13 mouse cellular contexts compared by ENCODE assay signal in the genomic region with DNA sequence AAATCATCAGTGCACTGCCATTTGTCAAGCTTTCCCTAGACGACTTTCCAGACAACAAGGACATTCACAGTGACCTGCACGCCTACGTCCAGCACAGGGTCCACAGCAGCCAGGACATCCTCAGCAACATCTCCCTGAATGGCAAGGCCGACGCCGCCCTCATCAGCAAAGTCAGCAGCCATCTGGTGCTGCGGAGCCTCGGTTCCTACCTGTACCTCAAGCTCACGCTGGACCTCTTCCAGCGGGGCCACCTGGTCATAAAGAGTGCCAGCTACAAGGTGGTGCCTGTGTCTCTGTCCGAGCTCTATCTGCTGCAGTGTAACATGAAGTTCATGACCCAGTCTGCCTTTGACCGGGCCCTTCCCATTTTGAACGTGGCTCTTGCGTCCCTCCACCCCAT.
DNase-seq lines count a peak whose midpoint lies in the region; ATAC-seq and TF ChIP-seq lines count a peak whose summit lies in the region.
"Had no signal": no experiment of that assay in that cellular context is flagged by ENCODE, and none has a peak within 500 bp of the region (broad histone marks: within the 10 kb centered on the region; RNA-seq: fewer than 3 reads in every experiment).

No protein-coding gene starts in this region.

- 0 out of 2 replicates have a peak, but pooled peaks have one; percentile 18 for ATAC-seq in heart, embryonic 16.5 days (replicated peaks; ENCODE audit: extremely low read depth, insufficient read depth, low FRiP score)
- ATAC-seq: liver, postnatal 0 days had no signal

- H3K4me1 ChIP-seq in heart, embryonic 16.5 days (ENCODE audit: control insufficient read depth, insufficient read depth, low read length): 0 out of 2 replicates have a peak, but pooled peaks cover 4% of the 10 kb centered on the region
- H3K4me1 ChIP-seq in testis, adult 2 months (ENCODE audit: control insufficient read depth, insufficient read depth, low read length): no peaks in the 10 kb centered on the region

- H3K9ac ChIP-seq in heart, embryonic 16.5 days (ENCODE audit: low read length): no peak overlapping the region
- H3K9ac ChIP-seq: limb, embryonic 13.5 days; liver, postnatal 0 days had no signal

- 70% methylated on average over 14 of the region's 14 CpGs for WGBS in heart, embryonic 16.5 days

- no peak for TF ChIP-seq CTCF in testis, adult 2 months (IDR thresholded peaks at IDR 0.05; ENCODE audit: control insufficient read depth, insufficient read depth, insufficient replicate concordance, low read depth, low read length)

- intact Hi-C loops in heart, postnatal 25 days (cut with DNase I): no loop called here
- intact Hi-C loops in left cerebral cortex, postnatal 25 days (cut with DNase I): no loop called here

- H3K27ac ChIP-seq in heart, embryonic 16.5 days (ENCODE audit: low read length): no peak overlapping the region
- H3K27ac ChIP-seq in testis, adult 2 months (ENCODE audit: control insufficient read depth, insufficient read depth, low read depth, low read length): peak overlapping the region; percentile 23; the same call in 1 of the 2 replicates
- H3K27ac ChIP-seq: layer of hippocampus, adult 2 months; left cerebral cortex, adult 2 months; limb, embryonic 13.5 days had no signal

- H3K36me3 ChIP-seq in heart, embryonic 16.5 days (ENCODE audit: control insufficient read depth, insufficient read depth): peaks cover 30% of the 10 kb centered on the region
- H3K36me3 ChIP-seq in testis, adult 2 months (ENCODE audit: control insufficient read depth, insufficient read depth, low read length): no peaks in the 10 kb centered on the region

- H3K27me3 ChIP-seq in heart, embryonic 16.5 days (ENCODE audit: control insufficient read depth, insufficient read depth, low read length): no peaks in the 10 kb centered on the region
- no peaks in the 10 kb centered on the region for H3K27me3 ChIP-seq in testis, adult 2 months (ENCODE audit: control insufficient read depth, insufficient read depth, low read length)
- H3K27me3 ChIP-seq: limb, embryonic 13.5 days had no signal

- no peak overlapping the region for H3K4me2 ChIP-seq in heart, embryonic 16.5 days (ENCODE audit: low read depth, low read length)
- H3K4me2 ChIP-seq: limb, embryonic 13.5 days had no signal

- no peak overlapping the region for H3K4me3 ChIP-seq in heart, embryonic 16.5 days (ENCODE audit: low read length)
- no peak overlapping the region for H3K4me3 ChIP-seq in testis, adult 2 months (ENCODE audit: control insufficient read depth, low read depth, low read length)
- H3K4me3 ChIP-seq: layer of hippocampus, adult 2 months; left cerebral cortex, adult 2 months; limb, embryonic 13.5 days had no signal

- H3K9me3 ChIP-seq in heart, embryonic 16.5 days (replicated peaks; ENCODE audit: control insufficient read depth, low read length): no peaks in the 10 kb centered on the region
- H3K9me3 ChIP-seq: limb, embryonic 13.5 days had no signal

- no peak for DNase-seq in heart, postnatal 25 days (ENCODE audit: low spot score)
- DNase-seq in testis, postnatal 10 days (ENCODE audit: low spot score): no peak
- DNase-seq in cerebellum, postnatal 14 days: peak; percentile 87 to 90
- DNase-seq in frontal cortex, adult 2 months (ENCODE audit: extremely low spot score in 1 of 2, low spot score in 1 of 2): no peak
- DNase-seq in left cerebral cortex, postnatal 25 days (ENCODE audit: low spot score in 2 of 2): no peak
- DNase-seq: gastrocnemius, postnatal 14 days; liver, postnatal 0 days; lung, postnatal 4 days had no signal

- no peak for TF ChIP-seq POLR2A in testis, adult 2 months (IDR thresholded peaks at IDR 0.05; ENCODE audit: control insufficient read depth, low read depth, low read length)

Comparison
In these comparisons a context has a peak if more than half of its experiments do, and no peak if none do; other contexts are left out.
1. DNase-seq: peak in cerebellum, postnatal 14 days (2 of 2); none in heart, postnatal 25 days (single experiment), testis, postnatal 10 days (single experiment), frontal cortex, adult 2 months (0 of 2) and left cerebral cortex, postnatal 25 days (0 of 2).